28 mouse cellular contexts compared by ENCODE assay signal in genomic region chr6:101297563-101298520, GRCm38 (mm10).
DNase-seq lines count a peak whose midpoint lies in the region; TF ChIP-seq lines count a peak whose summit lies in the region.
"Had no signal": no experiment of that assay in that cellular context is flagged by ENCODE, and none has a peak within 500 bp of the region (broad histone marks: within the 10 kb centered on the region; RNA-seq: fewer than 3 reads in every experiment).

No protein-coding gene starts in this region.

- no peaks in the 10 kb centered on the region for H3K27me3 ChIP-seq in embryonic facial prominence, embryonic 10.5 days (replicated peaks; ENCODE audit: low read depth, poor library complexity, severe bottlenecking)
- H3K27me3 ChIP-seq: CH12.LX; heart, embryonic 12.5 days; heart, embryonic 15.5 days; Patski had no signal

- DNase-seq in heart, adult 11 months = peak; percentile 77
- DNase-seq in heart, postnatal 25 days (ENCODE audit: low spot score) = no peak
- DNase-seq in MEL-GATA-1-ER (ENCODE audit: extremely low read depth, low read depth) = peak; percentile 62
- no peak for DNase-seq in embryonic facial prominence, embryonic 10.5 days (ENCODE audit: low spot score)
- no peak for DNase-seq in frontal cortex, postnatal 25 days (ENCODE audit: low spot score in 2 of 2)
- no peak for DNase-seq in kidney, postnatal 4 days
- DNase-seq in adrenal gland, adult 8-10 months = no peak
- DNase-seq: adrenal gland, adult 2 months; adrenal gland, postnatal 25 days; cerebellum, adult 11-12 months; cerebellum, adult 8-10 months; cerebellum, postnatal 10 days; cerebellum, postnatal 36 days; embryo, embryonic 11 days; forebrain, postnatal 0 days; gastrocnemius, postnatal 25 days; heart, adult 2 months; heart, postnatal 10 days; heart, postnatal 4 days; kidney, adult 18-20 months had no signal

- TF ChIP-seq CTCF in embryonic fibroblast, embryonic 13.5 days (IDR thresholded peaks at IDR 0.05; ENCODE audit: borderline replicate concordance, insufficient read depth, low read length) = no peak

- H3K4me1 ChIP-seq in embryonic facial prominence, embryonic 10.5 days = peaks cover 47% of the 10 kb centered on the region
- H3K4me1 ChIP-seq in embryonic fibroblast, embryonic 13.5 days (ENCODE audit: control insufficient read depth, insufficient read depth, low read length) = peaks cover 6% of the 10 kb centered on the region; the same call in 1 of the 2 replicates

- TF ChIP-seq POLR2A in embryonic fibroblast, embryonic 13.5 days (IDR thresholded peaks at IDR 0.05; ENCODE audit: low read depth, low read length) = no peak

- WGBS in embryonic facial prominence, embryonic 10.5 days = 92% methylated on average over 15 of the region's 15 CpGs

- no peak overlapping the region for H3K4me3 ChIP-seq in embryonic facial prominence, embryonic 10.5 days
- no peak overlapping the region for H3K4me3 ChIP-seq in embryonic fibroblast, embryonic 13.5 days (ENCODE audit: insufficient read depth, low read length)
- H3K4me3 ChIP-seq: heart, adult 2 months; heart, embryonic 12.5 days; heart, embryonic 15.5 days had no signal

- intact Hi-C loops in heart, postnatal 25 days (cut with DNase I) = no loop called here

- H3K36me3 ChIP-seq in embryonic facial prominence, embryonic 10.5 days (replicated peaks) = peaks cover 7% of the 10 kb centered on the region; the same call in 1 of the 2 replicates
- H3K36me3 ChIP-seq: G1E; heart, embryonic 15.5 days had no signal

- H3K27ac ChIP-seq in embryonic facial prominence, embryonic 10.5 days (replicated peaks) = peak overlapping the region; percentile 44; the same call in 1 of the 2 replicates
- peak overlapping the region; percentile 24; the same call in 1 of the 2 replicates for H3K27ac ChIP-seq in embryonic fibroblast, embryonic 13.5 days (ENCODE audit: insufficient read depth, low read length)
- H3K27ac ChIP-seq: heart, adult 2 months; heart, embryonic 15.5 days; hindbrain, embryonic 14.5 days; hindbrain, postnatal 0 days had no signal

- H3K9me3 ChIP-seq in embryonic facial prominence, embryonic 10.5 days = no peaks in the 10 kb centered on the region
- H3K9me3 ChIP-seq: heart, embryonic 12.5 days; heart, embryonic 15.5 days had no signal

Comparison
In these comparisons a context has a peak if more than half of its experiments do, and no peak if none do; other contexts are left out.
1. DNase-seq: peak in heart, adult 11 months (single experiment) and MEL-GATA-1-ER (single experiment); none in heart, postnatal 25 days (single experiment), embryonic facial prominence, embryonic 10.5 days (single experiment), frontal cortex, postnatal 25 days (0 of 2), kidney, postnatal 4 days (0 of 2) and adrenal gland, adult 8-10 months (single experiment).